Mouse (Mus musculus) spleen, adult 2 months (tissue): Measurements from ENCODE around the gene Nfix.

Experiments
- CTCF ChIP-seq: fragments of 200-500 bp; IDR thresholded peaks from 2 replicates; pipeline ENCODE4 v1.5.1; 2011; ENCODE audit warnings: mild to moderate bottlenecking, inconsistent platforms; ENCODE audit not compliant: insufficient read depth, insufficient read length, insufficient replicate concordance; ENCODE audit errors: extremely low read depth
- POLR2A ChIP-seq: fragments of 200-500 bp; IDR thresholded peaks from 2 replicates; pipeline ENCODE4 v1.6.1; 2011; ENCODE audit warnings: low read depth, low read length, inconsistent platforms

GRCm38 (mm10) chr8:84708774-84709475, 91.2 kb downstream of the Nfix start:
- peak; percentile 96; the same call in 1 of the 2 replicates for TF ChIP-seq CTCF
- TF ChIP-seq POLR2A: no peak
